In genomic region chr2:181276766-181277165, GRCm38 (mm10) we compare ENCODE assay signal across 19 mouse cellular contexts. TPM values are rescaled to one million over a fixed set of nuclear protein-coding genes. Genes with fewer than 3 reads are reported as not detected.
DNase-seq lines count a peak whose midpoint lies in the region; ATAC-seq and TF ChIP-seq lines count a peak whose summit lies in the region.
"Had no signal": no experiment of that assay in that cellular context is flagged by ENCODE, and none has a peak within 500 bp of the region (broad histone marks: within the 10 kb centered on the region; RNA-seq: fewer than 3 reads in every experiment).

No protein-coding gene starts in this region.

- peaks cover 63% of the 10 kb centered on the region for H3K36me3 ChIP-seq in liver, embryonic 13.5 days
- peaks cover 87% of the 10 kb centered on the region for H3K36me3 ChIP-seq in forebrain, embryonic 10.5 days (replicated peaks)

- no peak overlapping the region for H3K4me2 ChIP-seq in liver, embryonic 13.5 days
- H3K4me2 ChIP-seq: intestine, embryonic 15.5 days; midbrain, embryonic 15.5 days had no signal

- ATAC-seq in liver, embryonic 13.5 days (ENCODE audit: low read depth): 0 out of 2 replicates have a peak, but pooled peaks have one; percentile 18
- no peak for ATAC-seq in cerebellum, adult (ENCODE audit: insufficient number of reproducible peaks, low FRiP score, low TSS enrichment)
- ATAC-seq: intestine, embryonic 15.5 days; midbrain, embryonic 15.5 days had no signal

- no peak for DNase-seq in gastrocnemius, adult 2 months
- no peak for DNase-seq in gastrocnemius, adult 18-20 months (ENCODE audit: low spot score)
- no peak for DNase-seq in liver, embryonic 13.5 days
- no peak for DNase-seq in liver
- DNase-seq in lung, adult 2 months: peak; percentile 15
- no peak for DNase-seq in left cerebral cortex, postnatal 36 days (ENCODE audit: low spot score in 2 of 2)
- DNase-seq in forebrain, embryonic 10.5 days (ENCODE audit: extremely low spot score, low spot score): no peak
- DNase-seq: B cell, adult 2 months; cerebellum, adult 8-10 months; layer of hippocampus, postnatal 36 days; right cerebral cortex, adult 18-20 months; thymus, postnatal 14 days had no signal

- H3K4me3 ChIP-seq in gastrocnemius, adult 2 months: no peak overlapping the region
- H3K4me3 ChIP-seq in liver, embryonic 13.5 days (replicated peaks): no peak overlapping the region
- no peak overlapping the region for H3K4me3 ChIP-seq in lung, adult 2 months (replicated peaks; ENCODE audit: extremely low read depth, low read depth, low read length)
- no peak overlapping the region for H3K4me3 ChIP-seq in forebrain, embryonic 10.5 days
- H3K4me3 ChIP-seq: embryonic facial prominence, embryonic 10.5 days; intestine, embryonic 15.5 days; midbrain, embryonic 15.5 days had no signal

- no peak for TF ChIP-seq CTCF in gastrocnemius, adult 2 months (IDR thresholded peaks at IDR 0.05)
- TF ChIP-seq CTCF in lung, adult 2 months (IDR thresholded peaks at IDR 0.05; ENCODE audit: insufficient read depth, low read length): no peak

- no peak overlapping the region for H3K9ac ChIP-seq in liver, embryonic 13.5 days
- H3K9ac ChIP-seq: intestine, embryonic 15.5 days; liver, embryonic 14.5 days; midbrain, embryonic 15.5 days had no signal

- H3K4me1 ChIP-seq in liver, embryonic 13.5 days (replicated peaks): peaks cover 18% of the 10 kb centered on the region
- peaks cover 7% of the 10 kb centered on the region for H3K4me1 ChIP-seq in lung, adult 2 months (ENCODE audit: control insufficient read depth, insufficient read depth, low read length)
- H3K4me1 ChIP-seq in forebrain, embryonic 10.5 days: no peaks in the 10 kb centered on the region
- H3K4me1 ChIP-seq: embryonic facial prominence, embryonic 10.5 days; intestine, embryonic 15.5 days; midbrain, embryonic 15.5 days had no signal

- intact Hi-C loops in gastrocnemius, adult 2 months (cut with DNase I): no loop called here
- intact Hi-C loops in left cerebral cortex, postnatal 36 days (cut with DNase I): no loop called here

- 70% methylated on average over 1 of the region's 1 CpGs for whole genome bisulfite sequencing in liver, embryonic 13.5 days (ENCODE audit: insufficient replicate concordance)
- 44% methylated on average over 1 of the region's 1 CpGs for WGBS in lung, adult 2 months
- 89% methylated on average over 1 of the region's 1 CpGs for WGBS in forebrain, embryonic 10.5 days

- H3K27me3 ChIP-seq in liver, embryonic 13.5 days: no peaks in the 10 kb centered on the region
- no peaks in the 10 kb centered on the region for H3K27me3 ChIP-seq in forebrain, embryonic 10.5 days (ENCODE audit: poor library complexity, severe bottlenecking)
- H3K27me3 ChIP-seq: intestine, embryonic 15.5 days; midbrain, embryonic 15.5 days had no signal

- peak overlapping the region; percentile 46; the same call in 1 of the 2 replicates for H3K27ac ChIP-seq in gastrocnemius, adult 2 months
- H3K27ac ChIP-seq in liver, embryonic 13.5 days: no peak overlapping the region
- H3K27ac ChIP-seq in forebrain, embryonic 10.5 days: no peak overlapping the region
- H3K27ac ChIP-seq: embryonic facial prominence, embryonic 10.5 days; intestine, embryonic 15.5 days; liver, embryonic 14.5 days; midbrain, embryonic 15.5 days had no signal

- no peak for TF ChIP-seq POLR2A in lung, adult 2 months (IDR thresholded peaks at IDR 0.05; ENCODE audit: borderline replicate concordance, extremely low read depth, low read depth, low read length)

- no peaks in the 10 kb centered on the region for H3K9me3 ChIP-seq in liver, embryonic 13.5 days (replicated peaks)
- no peaks in the 10 kb centered on the region for H3K9me3 ChIP-seq in forebrain, embryonic 10.5 days
- H3K9me3 ChIP-seq: embryonic facial prominence, embryonic 10.5 days; intestine, embryonic 15.5 days; midbrain, embryonic 15.5 days had no signal

RNA-seq across cellular contexts. Expression of gene Gmeb2, which starts 11.1 kb away (rescaled TPM):
- total RNA-seq in gastrocnemius, adult 2 months (2021): 10 to 100 TPM in 1 of 2 experiments, 1 to 10 TPM in 1; 7.3 to 12.0 TPM
- 1 to 10 TPM; 7.2 to 8.7 TPM for total RNA-seq in gastrocnemius, adult 18-20 months (2021)
- 8.1 and 9.3 TPM in 2 replicates for polyA plus RNA-seq in liver, embryonic 13.5 days (2015; fragmentation: Nextera tagmentation; extraction: Ambion mirVana)
- polyA plus RNA-seq in lung, adult 2 months (2012; rRNA removed): 22.2 and 26.3 TPM in 2 replicates
- 10 to 100 TPM; 20.1 to 23.4 TPM for total RNA-seq in left cerebral cortex, postnatal 36 days (2021)
- 20.7 and 21.6 TPM in 2 replicates for polyA plus RNA-seq in forebrain, embryonic 10.5 days (2016; fragmentation: Nextera tagmentation; extraction: Ambion mirVana)

RNA-seq across cellular contexts. Expression of gene Helz2, which starts 34.9 kb away (rescaled TPM):
- total RNA-seq in gastrocnemius, adult 2 months (2021): 1 to 10 TPM; 2.8 to 4.9 TPM
- 1 to 10 TPM; 2.6 to 3.1 TPM for total RNA-seq in gastrocnemius, adult 18-20 months (2021)
- 1.3 and 1.5 TPM in 2 replicates for polyA plus RNA-seq in liver, embryonic 13.5 days (2015; fragmentation: Nextera tagmentation; extraction: Ambion mirVana)
- 49.7 and 54.3 TPM in 2 replicates for polyA plus RNA-seq in lung, adult 2 months (2012; rRNA removed)
- total RNA-seq in left cerebral cortex, postnatal 36 days (2021): 1 to 10 TPM; 1.7 to 3.6 TPM
- 0.69 and 0.77 TPM in 2 replicates for polyA plus RNA-seq in forebrain, embryonic 10.5 days (2016; fragmentation: Nextera tagmentation; extraction: Ambion mirVana)

RNA-seq across cellular contexts. Expression of gene Stmn3, which starts 37.5 kb away (rescaled TPM):
- not detected for total RNA-seq in gastrocnemius, adult 2 months (2021)
- total RNA-seq in gastrocnemius, adult 18-20 months (2021): not detected
- 0.60 and 0.91 TPM in 2 replicates for polyA plus RNA-seq in liver, embryonic 13.5 days (2015; fragmentation: Nextera tagmentation; extraction: Ambion mirVana)
- 0.13 TPM in 1 of 2 replicates, not detected in the other for polyA plus RNA-seq in lung, adult 2 months (2012; rRNA removed)
- 100 to 1,000 TPM; 592 to 722 TPM for total RNA-seq in left cerebral cortex, postnatal 36 days (2021)
- 56.4 and 76.0 TPM in 2 replicates for polyA plus RNA-seq in forebrain, embryonic 10.5 days (2016; fragmentation: Nextera tagmentation; extraction: Ambion mirVana)

RNA-seq across cellular contexts. Expression of gene Rtel1, which starts 42.8 kb away (rescaled TPM):
- 10 to 100 TPM; 12.0 to 13.0 TPM for total RNA-seq in gastrocnemius, adult 2 months (2021)
- 10 to 100 TPM in 1 of 2 experiments, 1 to 10 TPM in 1; 7.3 to 10.8 TPM for total RNA-seq in gastrocnemius, adult 18-20 months (2021)
- polyA plus RNA-seq in liver, embryonic 13.5 days (2015; fragmentation: Nextera tagmentation; extraction: Ambion mirVana): 24.5 and 26.2 TPM in 2 replicates
- polyA plus RNA-seq in lung, adult 2 months (2012; rRNA removed): 23.1 and 41.0 TPM in 2 replicates
- total RNA-seq in left cerebral cortex, postnatal 36 days (2021): 10 to 100 TPM; 28.2 to 41.8 TPM
- polyA plus RNA-seq in forebrain, embryonic 10.5 days (2016; fragmentation: Nextera tagmentation; extraction: Ambion mirVana): 81.3 and 83.6 TPM in 2 replicates

RNA-seq across cellular contexts. Expression of gene Fndc11, which starts 57.0 kb away (rescaled TPM):
- total RNA-seq in gastrocnemius, adult 2 months (2021): not detected
- not detected for total RNA-seq in gastrocnemius, adult 18-20 months (2021)
- 0.15 TPM in 1 of 2 replicates, not detected in the other for polyA plus RNA-seq in liver, embryonic 13.5 days (2015; fragmentation: Nextera tagmentation; extraction: Ambion mirVana)
- polyA plus RNA-seq in lung, adult 2 months (2012; rRNA removed): 2.3 and 2.4 TPM in 2 replicates
- not detected for total RNA-seq in left cerebral cortex, postnatal 36 days (2021)
- polyA plus RNA-seq in forebrain, embryonic 10.5 days (2016; fragmentation: Nextera tagmentation; extraction: Ambion mirVana): 0.47 and 0.68 TPM in 2 replicates
- total RNA-seq: layer of hippocampus, postnatal 36 days had no signal
- polyA plus RNA-seq: forebrain, embryonic 11.5 days; intestine, embryonic 15.5 days; neural tube, embryonic 14.5 days had no signal

Comparison
In these comparisons a context has a peak if more than half of its experiments do, and no peak if none do; other contexts are left out.
1. RNA of gene Stmn3, which starts 37.5 kb away (total RNA-seq): 592 to 722 TPM in left cerebral cortex, postnatal 36 days; not detected in gastrocnemius, adult 2 months and not detected in gastrocnemius, adult 18-20 months; every median in the first group is over 100 times any median in the second.